Mouse (Mus musculus): Measurements from ENCODE around the gene Slco6d1.

DNA sequence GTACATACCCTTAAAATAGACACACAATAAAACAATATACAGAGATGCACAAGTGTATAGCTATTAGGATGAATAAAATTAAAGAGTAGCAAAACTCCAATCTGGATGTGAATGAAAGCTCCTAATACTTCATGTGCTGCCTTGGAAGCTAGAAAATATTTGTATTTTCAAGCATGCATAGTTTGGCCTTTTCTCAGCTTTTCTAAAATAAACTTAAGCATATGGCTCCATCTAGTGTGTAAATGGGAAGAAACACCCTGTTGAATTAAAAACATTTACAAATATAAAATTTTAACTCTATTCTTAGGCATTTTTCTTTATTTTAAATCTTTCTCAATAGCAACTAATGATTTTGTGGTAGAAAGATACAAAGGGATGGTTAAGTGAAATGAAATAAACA lies 102.6 kb downstream of the Slco6d1 start:
- TF ChIP-seq CTCF (IDR thresholded peaks at IDR 0.05; ENCODE audit: low read depth, low read length), result no peak
- no peak for TF ChIP-seq EP300 (IDR thresholded peaks at IDR 0.05; ENCODE audit: insufficient read depth, low read depth, low read length)
